Mouse (Mus musculus) kidney, postnatal 0 days (tissue): Measurements from ENCODE around the gene Ctsc. TPM values are rescaled to one million over a fixed set of nuclear protein-coding genes. Genes with fewer than 3 reads are reported as not detected.

Experiments used
- ATAC-seq: fragments of 200-750 bp; cut with Nextera tagmentation; replicated peaks from 2 replicates; pipeline ENCODE4 v1.8.0; 2017; ENCODE audit warnings: low read depth, moderate number of reproducible peaks, moderate TSS enrichment, moderate library complexity; ENCODE audit not compliant: low FRiP score
- DNase-seq: peaks from one replicate; pipeline ENCODE4 v3.0.0-alpha.2; 2016; ENCODE audit warnings: low spot score
- H3K27ac ChIP-seq: fragments of 300-500 bp; sonication (generic); 2 replicates; pipeline ENCODE4 v1.5.1; 2014; ENCODE audit warnings: mild to moderate bottlenecking
- H3K27me3 ChIP-seq: fragments of 300-500 bp; sonication (generic); 2 replicates; pipeline ENCODE4 v1.6.1; 2014; ENCODE audit warnings: low read length, mixed read lengths; ENCODE audit not compliant: insufficient read depth
- H3K36me3 ChIP-seq: fragments of 300-500 bp; sonication (generic); 2 replicates; pipeline ENCODE4 v1.6.1; 2014; ENCODE audit warnings: low read length, mixed read lengths; ENCODE audit not compliant: insufficient read depth
- H3K4me1 ChIP-seq: fragments of 300-500 bp; sonication (generic); replicated peaks from 2 replicates; pipeline ENCODE4 v1.6.1; 2014; ENCODE audit warnings: antibody characterized with exemption, low read length, mixed read lengths; ENCODE audit not compliant: insufficient read depth
- H3K4me2 ChIP-seq: fragments of 300-500 bp; sonication (generic); 2 replicates; pipeline ENCODE4 v1.6.1; 2014; ENCODE audit warnings: mild to moderate bottlenecking, low read length, moderate library complexity, mixed read lengths
- H3K4me3 ChIP-seq: fragments of 300-500 bp; sonication (generic); replicated peaks from 2 replicates; pipeline ENCODE4 v1.5.1; 2014; ENCODE audit warnings: low read depth, low read length
- H3K9ac ChIP-seq: fragments of 300-500 bp; sonication (generic); 2 replicates; pipeline ENCODE4 v1.6.1; 2014; ENCODE audit warnings: low read depth, low read length
- H3K9me3 ChIP-seq: fragments of 300-500 bp; sonication (generic); replicated peaks from 2 replicates; pipeline ENCODE4 v1.6.1; 2016; ENCODE audit warnings: low read length, inconsistent platforms, mixed read lengths
- CTCF ChIP-seq: IDR thresholded peaks from 2 replicates; pipeline ENCODE4 v1.5.1; 2016; ENCODE audit warnings: antibody characterized with exemption, low read depth, mild to moderate bottlenecking, moderate library complexity
- whole genome bisulfite sequencing: fragments of 180-500 bp; shearing (Covaris S2); extraction: QIAGEN DNeasy Blood & Tissue Kit; methylation state at CpG from one replicate; pipeline ENCODE4 v1.1.7; 2014; 5-methylcytosine and 5-hydroxymethylcytosine counted together
- polyA plus RNA-seq: library from polyadenylated mRNA; unstranded; fragments of >200 nt; fragmentation: Nextera tagmentation; extraction: Ambion mirVana; gene quantifications from 2 replicates; pipeline ENCODE4 v1.2.1, GENCODE M21; 2015

Gene Ctsc
- polyA plus RNA-seq, 1 experiment from 2014 or later: 48.0 TPM

GRCm38 (mm10) chr7:88293907-88294306, 16.0 kb downstream of the Ctsc start:
- DNase-seq: no peak
- no peaks in the 10 kb centered on the region for H3K9me3 ChIP-seq
- no peaks in the 10 kb centered on the region for H3K4me1 ChIP-seq

GRCm38 (mm10) chr7:88295989-88296388, 18.1 kb downstream of the Ctsc start:
- TF ChIP-seq CTCF: no peak
- WGBS: 92% methylated on average over 1 of the region's 1 CpGs
- DNase-seq: no peak
- H3K9me3 ChIP-seq: no peaks in the 10 kb centered on the region
- H3K27ac ChIP-seq: no peak overlapping the region
- H3K4me2 ChIP-seq: no peak overlapping the region
- no peak for ATAC-seq
- no peak overlapping the region for H3K4me3 ChIP-seq
- H3K36me3 ChIP-seq: no peaks in the 10 kb centered on the region
- H3K9ac ChIP-seq: no peak overlapping the region
- H3K4me1 ChIP-seq: no peaks in the 10 kb centered on the region
- no peaks in the 10 kb centered on the region for H3K27me3 ChIP-seq

More at GRCm38 (mm10) chr7:88293907-88294306, 16.0 kb downstream of the Ctsc start:
- Histone ChIP-seq H3K27me3 (no peaks in the 10 kb centered on the region), H3K36me3 (no peaks in the 10 kb centered on the region), H3K4me3 (no peak overlapping the region), H3K4me2 (no peak overlapping the region), H3K27ac (no peak overlapping the region), H3K9ac (no peak overlapping the region)
- ATAC-seq: no peak
- no peak for TF ChIP-seq CTCF
- WGBS: 71% methylated on average over 6 of the region's 6 CpGs

GRCm38 (mm10) chr7:88296932-88297331, 19.0 kb downstream of the Ctsc start:
- Histone ChIP-seq H3K4me2 (no peak overlapping the region), H3K4me1 (no peaks in the 10 kb centered on the region), H3K36me3 (no peaks in the 10 kb centered on the region), H3K9ac (no peak overlapping the region), H3K27me3 (no peaks in the 10 kb centered on the region), H3K27ac (no peak overlapping the region), H3K4me3 (no peak overlapping the region), H3K9me3 (no peaks in the 10 kb centered on the region)
- no peak for TF ChIP-seq CTCF
- ATAC-seq (no peak), DNase-seq (no peak)
- 32% methylated on average over 6 of the region's 6 CpGs for WGBS

- Histone ChIP-seq H3K36me3 (no peaks in the 10 kb centered on the region), H3K9me3 (no peaks in the 10 kb centered on the region), H3K4me2 (no peak overlapping the region), H3K27me3 (no peaks in the 10 kb centered on the region), H3K27ac (no peak overlapping the region), H3K4me3 (no peak overlapping the region), H3K4me1 (no peaks in the 10 kb centered on the region), H3K9ac (no peak overlapping the region)
- TF ChIP-seq CTCF: no peak
- DNase-seq (no peak), ATAC-seq (no peak)
- WGBS: 72% methylated on average over 4 of the region's 4 CpGs
Measured at GRCm38 (mm10) chr7:88305750-88306149, 27.9 kb downstream of the Ctsc start.

GRCm38 (mm10) chr7:88306725-88307124, 28.8 kb downstream of the Ctsc start:
- H3K27ac ChIP-seq: no peak overlapping the region
- no peaks in the 10 kb centered on the region for H3K9me3 ChIP-seq
- no peak for TF ChIP-seq CTCF
- no peak overlapping the region for H3K9ac ChIP-seq
- H3K27me3 ChIP-seq: no peaks in the 10 kb centered on the region
- 56% methylated on average over 3 of the region's 3 CpGs for WGBS
- no peak overlapping the region for H3K4me3 ChIP-seq
- no peaks in the 10 kb centered on the region for H3K36me3 ChIP-seq
- H3K4me2 ChIP-seq: no peak overlapping the region
- no peaks in the 10 kb centered on the region for H3K4me1 ChIP-seq
- no peak for ATAC-seq
- DNase-seq: peak; percentile 31

- H3K36me3 ChIP-seq: no peaks in the 10 kb centered on the region
- WGBS: 71% methylated on average over 3 of the region's 3 CpGs
- no peak overlapping the region for H3K9ac ChIP-seq
- TF ChIP-seq CTCF: no peak
- H3K4me3 ChIP-seq: no peak overlapping the region
- no peaks in the 10 kb centered on the region for H3K27me3 ChIP-seq
- DNase-seq: no peak
- no peak overlapping the region for H3K27ac ChIP-seq
- H3K4me1 ChIP-seq: no peaks in the 10 kb centered on the region
- no peaks in the 10 kb centered on the region for H3K9me3 ChIP-seq
- H3K4me2 ChIP-seq: no peak overlapping the region
- ATAC-seq: no peak
Measured at GRCm38 (mm10) chr7:88310398-88311180, 32.7 kb downstream of the Ctsc start.

GRCm38 (mm10) chr7:88316408-88316807, 38.5 kb downstream of the Ctsc start:
- DNase-seq: no peak
- no peak overlapping the region for H3K4me2 ChIP-seq
- H3K27ac ChIP-seq: no peak overlapping the region
- ATAC-seq: no peak
- H3K4me3 ChIP-seq: no peak overlapping the region
- no peaks in the 10 kb centered on the region for H3K9me3 ChIP-seq
- WGBS: 66% methylated on average over 3 of the region's 3 CpGs
- no peak for TF ChIP-seq CTCF
- H3K9ac ChIP-seq: no peak overlapping the region
- no peaks in the 10 kb centered on the region for H3K36me3 ChIP-seq
- no peaks in the 10 kb centered on the region for H3K4me1 ChIP-seq
- no peaks in the 10 kb centered on the region for H3K27me3 ChIP-seq
